Mouse (Mus musculus) NIH3T3 (cell line): ENCODE measurements around the gene Prss28.

Source experiments
- DNase-seq: peaks from one replicate; pipeline ENCODE4 v3.0.0-alpha.2; 2012; ENCODE audit warnings: low read depth

Gene Prss28

DNA sequence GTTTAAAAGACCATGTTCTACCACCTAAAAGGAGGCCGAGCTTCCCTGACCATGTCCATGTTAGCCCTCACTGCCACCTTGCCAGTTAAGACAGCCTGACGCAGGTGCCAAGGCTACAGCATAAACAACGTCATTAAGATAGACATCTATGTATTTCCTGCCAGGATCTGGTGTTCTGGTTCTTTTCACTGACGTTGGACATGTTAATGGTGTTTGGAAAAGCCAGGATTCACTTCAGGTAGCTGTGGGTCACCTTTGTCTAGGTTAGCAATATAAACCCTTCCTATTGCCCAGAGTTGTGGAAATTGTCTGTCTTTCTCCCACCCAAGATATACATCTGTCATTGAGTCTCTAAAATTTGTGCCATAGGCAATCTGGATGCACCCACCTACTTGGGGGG lies at the start of gene Prss28:
Gene Prss28, plus strand, starts transcription at position 301 of the 400 bp plus-strand sequence.
- no peak for DNase-seq

DNA sequence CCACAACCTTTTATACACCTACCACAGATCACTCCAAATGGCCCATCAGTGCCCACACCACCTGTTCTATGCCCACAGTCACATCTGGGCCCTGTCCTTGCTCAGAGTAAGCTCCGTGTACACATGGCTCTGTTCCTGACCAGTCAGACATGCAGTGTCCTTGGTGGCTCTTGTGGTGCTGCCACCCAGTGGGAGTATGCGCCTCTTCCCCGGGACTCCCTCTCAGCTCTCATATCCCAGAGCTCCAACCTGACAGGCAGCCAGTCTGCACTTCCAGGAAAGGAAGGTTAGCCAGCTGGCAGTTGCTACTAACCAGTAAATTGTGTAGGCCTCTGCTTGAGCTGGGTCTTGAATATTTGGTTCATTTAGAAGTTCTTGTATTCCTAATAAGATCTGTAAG lies 44.0 kb upstream of the Prss28 start:
- DNase-seq = peak; percentile 36

GRCm38 (mm10) chr17:25270795-25271335 lies 37.6 kb upstream of the Prss28 start:
- DNase-seq = no peak

GRCm38 (mm10) chr17:25272326-25272725 lies 36.1 kb upstream of the Prss28 start:
- DNase-seq = peak; percentile 52

DNA sequence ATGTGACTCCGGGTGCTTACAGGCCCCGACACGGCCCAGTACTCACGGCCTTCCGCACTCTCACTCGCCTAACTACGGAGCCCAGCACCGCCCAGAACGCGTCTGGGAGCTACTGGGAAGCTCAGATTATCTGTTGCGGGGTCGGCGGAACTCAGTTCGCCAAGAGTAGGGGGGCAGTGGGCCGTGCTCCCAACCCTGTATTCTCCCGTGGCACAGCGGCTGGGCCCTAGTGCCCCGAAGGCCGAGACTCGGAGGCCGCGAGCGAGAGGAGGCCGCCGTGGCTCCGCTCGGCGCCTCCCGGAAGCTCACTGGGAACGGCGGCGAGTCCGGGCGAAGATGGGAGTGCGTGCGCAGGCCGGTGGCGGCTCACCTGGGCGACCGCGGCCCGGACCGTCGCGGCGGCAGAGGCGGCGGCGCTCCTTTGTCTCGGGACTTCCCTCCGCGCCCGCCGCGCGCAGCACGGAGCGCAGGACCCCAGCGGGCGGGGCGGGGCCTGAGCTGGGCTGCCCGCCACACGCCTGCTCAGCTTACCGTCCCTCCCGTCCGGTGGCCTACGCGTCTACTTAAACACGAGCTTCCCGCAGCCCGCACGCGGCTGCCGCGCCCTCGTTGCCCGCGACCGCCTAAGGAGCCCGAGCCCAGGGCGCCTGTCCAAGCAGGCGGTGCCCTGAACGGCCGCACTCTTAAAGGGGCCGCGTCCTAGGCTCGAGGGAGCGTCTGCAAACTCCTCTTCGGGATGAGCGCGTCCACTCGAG lies 35.3 kb upstream of the Prss28 start:
- peak; percentile 95 for DNase-seq

DNA sequence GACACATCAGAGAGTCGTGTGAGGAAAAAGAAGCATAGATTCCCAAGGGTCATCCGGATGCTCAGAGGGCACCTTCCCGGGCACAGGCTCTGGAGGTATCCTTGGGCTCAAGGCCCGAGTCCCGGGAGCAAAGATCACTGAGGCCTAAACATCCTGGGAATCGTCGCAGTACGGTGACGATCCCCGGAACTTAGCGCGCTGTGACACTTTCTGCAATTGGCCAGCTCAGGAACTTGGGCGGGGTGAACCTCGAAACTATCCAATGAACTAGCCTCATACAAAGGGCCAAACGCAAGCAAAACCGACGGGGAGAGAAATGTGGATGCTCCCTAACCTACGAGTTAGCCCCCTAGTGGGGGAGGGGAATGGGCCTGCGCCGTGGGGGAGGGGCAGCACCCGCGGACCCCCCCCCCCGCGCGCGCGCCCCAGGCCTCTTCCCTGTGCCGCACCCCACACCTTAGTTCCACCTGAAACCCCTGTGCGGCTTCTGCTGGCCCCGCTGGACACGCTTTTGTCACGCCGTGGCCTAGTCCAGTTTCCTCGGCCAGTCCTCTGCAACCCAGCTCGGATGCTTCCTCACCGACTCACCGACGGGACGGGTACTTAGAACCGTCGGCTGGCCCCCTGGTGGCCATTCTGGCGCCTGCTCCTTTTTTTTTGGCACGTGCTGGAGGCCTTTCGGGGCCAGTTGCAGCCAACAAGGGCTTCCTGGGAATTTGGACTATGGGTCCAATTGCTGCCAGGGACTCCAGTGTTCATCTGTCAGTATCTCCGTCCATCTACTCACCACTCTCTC lies 34.5 kb upstream of the Prss28 start:
- DNase-seq = peak; percentile 98

DNA sequence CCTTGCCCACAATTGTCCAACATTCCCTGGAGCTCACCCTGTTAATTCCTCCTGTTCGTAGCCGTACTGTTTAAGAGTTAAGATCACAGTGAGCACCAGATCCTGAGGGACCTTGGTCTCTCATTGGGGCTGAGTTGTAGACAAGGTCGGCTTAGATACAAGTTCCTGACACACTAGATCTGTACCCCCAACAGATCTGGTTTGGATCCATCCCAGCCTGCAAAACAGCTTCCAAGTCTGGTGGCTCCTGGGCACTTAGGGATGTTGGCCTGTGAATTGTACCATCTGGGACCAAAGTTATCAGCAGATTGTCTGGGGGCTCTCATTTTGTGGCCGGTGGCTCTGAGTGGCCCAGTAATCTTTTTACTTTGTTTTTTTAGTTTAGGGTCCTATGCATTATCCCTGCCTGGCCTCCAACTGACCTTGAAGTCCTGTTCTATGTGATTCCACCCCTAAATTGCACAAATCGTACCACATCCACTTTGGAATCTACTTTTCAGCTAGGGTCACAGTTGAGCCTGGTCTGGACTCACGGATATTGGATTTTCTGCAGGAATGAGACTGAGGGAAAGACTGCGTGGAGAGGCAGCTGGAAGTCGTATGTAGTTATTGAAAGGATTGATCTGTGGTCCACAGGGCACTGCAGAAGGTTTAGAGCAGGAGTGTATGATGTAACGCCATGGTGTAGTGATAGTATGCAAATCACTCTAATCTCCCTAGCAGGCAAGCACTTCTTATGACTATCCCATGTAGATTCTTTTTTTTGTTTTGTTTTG lies 33.7 kb upstream of the Prss28 start, which contains the start of gene Ube2i:
Gene Ube2i, minus strand, starts transcription at position 52 of the 776 bp plus-strand sequence.
- no peak for DNase-seq

DNA sequence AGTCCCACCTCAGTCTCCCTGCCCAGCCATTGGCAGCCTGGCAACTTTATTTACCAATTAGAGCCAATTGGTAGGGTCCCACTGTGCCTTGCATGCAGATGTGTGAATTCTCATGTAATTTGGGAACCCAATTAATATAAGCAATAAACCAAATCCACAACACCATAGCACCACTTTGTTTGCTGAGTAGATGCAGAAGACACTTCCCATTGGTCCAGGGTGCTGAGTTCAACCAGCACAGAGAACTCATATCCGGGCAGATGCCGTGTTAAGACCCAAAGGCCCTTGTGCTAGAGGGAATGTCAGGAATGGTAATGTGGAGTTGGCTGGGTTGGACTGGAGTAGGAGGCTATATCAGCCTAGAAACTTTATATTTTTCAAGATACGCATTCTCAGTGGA lies 32.6 kb upstream of the Prss28 start:
- DNase-seq = no peak

DNA sequence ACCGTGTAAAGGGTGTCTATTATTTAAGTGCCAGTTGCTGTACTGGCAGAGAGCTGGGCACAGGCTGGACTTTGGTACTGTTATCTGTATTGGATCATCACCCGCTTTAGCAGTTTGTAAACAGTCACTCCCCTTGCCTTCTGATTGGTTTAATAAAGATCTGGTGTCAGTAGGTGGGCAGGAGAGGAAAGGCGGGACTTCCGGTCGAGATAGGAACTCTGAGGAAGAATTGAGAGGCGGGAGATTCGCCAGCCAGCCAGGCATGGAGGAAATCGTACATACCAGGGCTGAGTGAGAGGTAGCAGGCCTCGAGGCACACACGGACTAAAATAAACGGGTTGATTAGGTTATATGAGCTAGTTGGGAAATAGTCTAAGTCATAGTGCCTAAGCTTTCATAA lies 26.3 kb upstream of the Prss28 start:
- peak; percentile 28 for DNase-seq

DNA sequence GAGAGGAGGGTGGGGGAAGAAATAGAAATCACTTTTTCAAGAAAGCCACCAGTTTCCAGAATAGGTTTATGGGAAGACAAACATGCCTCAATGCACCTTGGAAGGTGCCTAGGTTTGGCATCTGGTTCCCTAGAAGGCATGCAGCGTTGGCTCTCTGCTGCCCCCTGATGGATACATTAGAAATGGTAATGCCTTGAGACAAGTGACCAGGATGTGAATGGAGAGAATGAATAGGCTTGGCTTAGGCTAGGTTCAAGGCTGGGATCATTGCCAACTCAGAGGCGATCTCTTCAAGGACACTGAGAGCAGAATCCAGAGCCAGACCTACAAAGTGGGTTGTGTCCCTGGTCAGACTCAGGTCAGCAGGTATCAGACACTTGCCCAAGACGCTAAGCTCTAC lies 23.4 kb upstream of the Prss28 start:
- peak; percentile 87 for DNase-seq

DNA sequence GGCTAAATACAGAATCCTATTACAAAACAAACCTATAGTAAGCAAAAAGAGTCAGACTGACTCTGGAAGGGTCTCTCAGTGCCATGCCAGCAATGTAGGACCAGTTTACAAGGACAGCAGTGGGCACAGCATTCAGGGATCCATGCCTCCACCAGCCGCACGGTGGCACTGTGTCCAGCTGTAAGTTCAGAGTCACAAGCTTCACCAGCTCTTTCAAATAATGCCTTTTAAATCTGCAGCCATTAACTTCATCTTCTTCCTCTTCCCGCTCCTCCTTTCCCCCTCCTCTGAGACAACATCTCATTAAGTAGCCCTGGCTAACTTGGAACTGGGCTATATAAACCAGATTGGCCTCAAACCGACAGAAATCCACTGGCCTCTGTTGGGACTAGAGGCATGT lies 19.6 kb upstream of the Prss28 start:
- peak; percentile 77 for DNase-seq

GRCm38 (mm10) chr17:25290411-25290810 lies 18.0 kb upstream of the Prss28 start:
- no peak for DNase-seq

DNA sequence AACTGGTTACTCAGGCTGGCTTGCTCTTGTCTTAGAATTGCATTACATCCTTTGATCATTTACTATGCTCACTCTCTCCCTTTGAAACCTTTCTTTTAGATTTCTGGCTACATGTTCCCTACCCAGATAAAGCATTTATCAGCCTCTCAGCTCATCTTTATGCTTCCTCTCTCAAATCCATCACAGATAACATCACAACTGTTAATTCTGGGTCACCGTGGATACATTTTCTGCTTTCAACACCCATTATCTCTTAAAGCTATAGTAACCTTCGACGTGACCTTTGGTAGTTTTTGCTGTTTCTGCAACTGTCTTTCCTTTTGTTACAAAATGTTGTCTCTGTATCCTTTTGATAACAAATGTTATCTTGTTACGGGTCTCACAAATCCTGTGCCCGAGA lies 15.0 kb upstream of the Prss28 start:
- no peak for DNase-seq

GRCm38 (mm10) chr17:25294111-25294510 lies 14.3 kb upstream of the Prss28 start:
- no peak for DNase-seq

DNA sequence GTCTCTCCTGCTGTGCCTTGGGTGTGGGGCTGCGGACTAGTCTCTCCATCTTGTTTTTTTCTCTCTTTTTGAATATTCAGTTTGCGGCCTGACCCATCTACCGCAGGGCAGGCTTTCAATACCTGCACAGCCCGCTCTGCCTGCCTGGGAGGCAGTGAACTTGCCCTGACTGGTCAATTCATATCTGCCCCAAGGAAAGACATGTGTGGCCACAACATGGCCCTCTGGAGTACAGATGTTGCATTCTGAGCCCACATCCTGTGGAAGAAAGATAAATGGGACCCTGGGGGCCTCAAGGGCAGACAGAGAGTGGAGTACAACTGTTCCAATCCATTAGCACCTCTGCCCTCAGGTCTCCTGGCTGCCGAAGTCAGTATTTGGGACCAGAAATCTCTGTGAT lies 10.4 kb upstream of the Prss28 start, which contains the start of gene Prss34:
Gene Prss34, plus strand, starts transcription at position 301 of the 400 bp plus-strand sequence.
- no peak for DNase-seq

- no peak for DNase-seq
Measured at GRCm38 (mm10) chr17:25318354-25318753, 9.9 kb downstream of the Prss28 start, which contains the start of gene Prss29. Gene Prss29 (plus strand): TSS chr17:25318654.

DNA sequence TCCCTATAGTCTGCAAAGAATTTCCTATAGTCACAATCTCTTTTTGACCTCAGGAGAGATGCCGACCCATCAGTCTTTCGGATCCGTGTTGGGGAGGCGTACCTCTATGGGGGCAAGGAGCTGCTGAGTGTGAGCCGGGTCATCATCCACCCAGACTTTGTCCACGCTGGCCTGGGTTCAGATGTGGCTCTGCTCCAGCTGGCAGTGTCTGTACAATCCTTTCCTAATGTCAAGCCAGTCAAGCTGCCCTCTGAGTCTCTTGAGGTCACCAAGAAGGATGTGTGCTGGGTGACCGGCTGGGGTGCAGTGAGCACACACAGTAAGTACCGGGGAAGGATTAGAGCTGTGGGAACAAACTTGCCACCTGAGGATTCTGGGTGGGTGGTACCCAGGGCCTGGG lies 12.4 kb downstream of the Prss28 start:
- DNase-seq = no peak

GRCm38 (mm10) chr17:25322930-25323329 lies 14.5 kb downstream of the Prss28 start:
- no peak for DNase-seq

DNA sequence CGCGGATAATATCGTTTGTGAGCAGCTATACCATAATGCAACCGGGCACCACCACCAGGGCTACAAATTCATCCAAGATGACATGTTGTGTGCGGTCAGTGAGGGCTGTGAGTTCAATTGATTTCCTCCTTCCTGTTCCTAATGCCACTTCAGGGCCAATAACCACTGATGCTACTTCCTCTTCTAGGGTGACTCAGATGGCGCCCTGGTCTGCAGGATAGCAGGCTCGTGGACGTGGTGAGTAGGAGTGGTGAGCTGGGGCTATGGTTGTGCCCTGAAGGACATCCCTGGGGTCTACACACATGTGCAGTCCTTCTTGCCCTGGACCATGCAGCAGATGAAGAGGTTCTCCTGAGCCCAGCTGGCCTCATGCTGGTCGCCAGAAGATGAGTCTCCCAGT lies 23.9 kb downstream of the Prss28 start:
- DNase-seq = no peak

DNA sequence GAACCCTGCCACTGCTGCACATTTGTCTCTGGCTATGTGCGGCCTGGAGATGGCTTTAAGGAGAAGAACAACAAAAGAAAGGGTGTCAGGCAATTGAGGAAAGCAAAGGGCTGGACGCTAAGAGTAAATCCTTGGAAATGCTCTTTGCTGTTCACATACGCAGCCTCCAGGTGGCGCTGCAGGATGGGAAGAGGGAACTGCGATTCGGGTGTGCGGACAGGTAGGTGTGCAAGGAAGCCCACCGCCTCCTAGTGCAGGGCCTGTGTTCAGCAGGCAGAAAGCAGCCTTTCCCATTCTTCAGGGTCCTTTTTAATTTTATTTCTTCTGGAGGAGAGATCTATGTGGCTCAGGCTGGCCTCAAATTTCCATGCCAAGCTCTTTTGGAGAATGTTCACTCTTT lies 25.5 kb downstream of the Prss28 start:
- DNase-seq = peak; percentile 79

DNA sequence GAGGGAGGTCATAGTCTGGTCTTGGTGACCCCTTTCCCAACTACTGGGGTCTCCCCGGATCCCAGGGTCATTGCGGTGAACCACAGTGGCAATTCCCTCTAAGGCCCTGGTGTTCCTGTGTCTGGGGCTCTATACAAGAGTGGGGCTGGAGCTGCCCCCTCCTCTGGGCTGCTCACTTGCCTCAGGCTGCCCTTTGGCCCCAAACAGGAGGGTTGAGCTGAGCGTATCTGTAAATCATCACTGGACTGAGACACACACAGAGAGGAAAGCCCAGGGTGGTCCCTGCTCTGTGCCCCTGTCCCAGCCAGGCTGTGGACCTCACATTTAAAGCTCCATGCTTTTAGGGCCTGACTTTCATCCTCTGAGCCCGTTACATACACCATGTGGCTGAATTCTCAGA lies 29.8 kb downstream of the Prss28 start:
- no peak for DNase-seq

- no peak for DNase-seq
Measured at GRCm38 (mm10) chr17:25340003-25340402, 31.6 kb downstream of the Prss28 start.
